Mouse (Mus musculus) midbrain, embryonic 13.5 days (tissue): ENCODE data around the gene Mien1. TPM values are rescaled to one million over a fixed set of nuclear protein-coding genes. Genes with fewer than 3 reads are reported as not detected.

Experiments used
- ATAC-seq: fragments of 200-750 bp; cut with Nextera tagmentation; 2 replicates; pipeline ENCODE4 v1.8.0; 2017; ENCODE audit warnings: mild to moderate bottlenecking, moderate TSS enrichment, moderate library complexity
- H3K27ac ChIP-seq: fragments of 300-500 bp; sonication (generic); 2 replicates; pipeline ENCODE4 v1.5.1; 2015; ENCODE audit warnings: inconsistent platforms, mild to moderate bottlenecking, moderate library complexity
- H3K27me3 ChIP-seq: fragments of 300-500 bp; sonication (generic); 2 replicates; pipeline ENCODE4 v1.6.1; 2015; ENCODE audit warnings: mild to moderate bottlenecking, inconsistent platforms
- H3K36me3 ChIP-seq: fragments of 300-500 bp; sonication (generic); 2 replicates; pipeline ENCODE4 v1.6.1; 2015; ENCODE audit warnings: mild to moderate bottlenecking, inconsistent platforms
- H3K4me1 ChIP-seq: fragments of 300-500 bp; sonication (generic); replicated peaks from 2 replicates; pipeline ENCODE4 v1.6.1; 2015; ENCODE audit warnings: inconsistent platforms
- H3K4me2 ChIP-seq: fragments of 300-500 bp; sonication (generic); replicated peaks from 2 replicates; pipeline ENCODE4 v1.6.1; 2015; ENCODE audit warnings: moderate library complexity, mild to moderate bottlenecking, inconsistent platforms
- H3K4me3 ChIP-seq: fragments of 300-500 bp; sonication (generic); replicated peaks from 2 replicates; pipeline ENCODE4 v1.5.1; 2015; ENCODE audit warnings: mild to moderate bottlenecking, inconsistent platforms
- H3K9ac ChIP-seq: fragments of 300-500 bp; sonication (generic); replicated peaks from 2 replicates; pipeline ENCODE4 v1.6.1; 2015; ENCODE audit warnings: mild to moderate bottlenecking, inconsistent platforms
- H3K9me3 ChIP-seq: fragments of 300-500 bp; sonication (generic); 2 replicates; pipeline ENCODE4 v1.6.1; 2016; ENCODE audit warnings: mild to moderate bottlenecking, inconsistent platforms
- WGBS: fragments of 180-500 bp; shearing (Covaris S2); methylation state at CpG from one replicate; pipeline ENCODE4 v1.1.7; 2015; 5-methylcytosine and 5-hydroxymethylcytosine counted together
- polyA plus RNA-seq: library from polyadenylated mRNA; unstranded; fragments of >200 nt; fragmentation: Nextera tagmentation; extraction: Ambion mirVana; gene quantifications from 2 replicates; pipeline ENCODE4 v1.2.1, GENCODE M21; 2015

The Mien1 gene
- polyA plus RNA-seq, 1 experiment from 2014 or later = 239 TPM

GRCm38 (mm10) chr11:98445238-98445637 lies 6.4 kb upstream of the Mien1 start:
- no peak overlapping the region for H3K4me2 ChIP-seq
- no peak for ATAC-seq
- H3K9ac ChIP-seq = no peak overlapping the region
- H3K9me3 ChIP-seq = no peaks in the 10 kb centered on the region
- no peak overlapping the region for H3K27ac ChIP-seq
- WGBS = 50% methylated on average over 1 of the region's 1 CpGs
- no peak overlapping the region for H3K4me3 ChIP-seq
- peaks cover 6% of the 10 kb centered on the region for H3K4me1 ChIP-seq
- H3K36me3 ChIP-seq = no peaks in the 10 kb centered on the region
- H3K27me3 ChIP-seq = peaks cover 43% of the 10 kb centered on the region

- no peak overlapping the region for H3K9ac ChIP-seq
- no peaks in the 10 kb centered on the region for H3K36me3 ChIP-seq
- no peak overlapping the region for H3K27ac ChIP-seq
- WGBS = 100% methylated on average over 1 of the region's 1 CpGs
- H3K27me3 ChIP-seq = peaks cover 35% of the 10 kb centered on the region
- H3K4me3 ChIP-seq = no peak overlapping the region
- ATAC-seq = no peak
- H3K4me2 ChIP-seq = no peak overlapping the region
- H3K9me3 ChIP-seq = no peaks in the 10 kb centered on the region
- H3K4me1 ChIP-seq = peaks cover 6% of the 10 kb centered on the region
These were observed 4.9 kb upstream of the Mien1 start for GRCm38 (mm10) chr11:98443688-98444087.

GRCm38 (mm10) chr11:98437441-98437840 lies 1.4 kb downstream of the Mien1 start:
- Histone ChIP-seq H3K4me3 (no peak overlapping the region), H3K27me3 (no peaks in the 10 kb centered on the region), H3K4me1 (peaks cover 9% of the 10 kb centered on the region), H3K36me3 (peaks cover 27% of the 10 kb centered on the region), H3K9me3 (no peaks in the 10 kb centered on the region), H3K9ac (no peak overlapping the region), H3K4me2 (0 out of 2 replicates have a peak overlapping the region, but pooled peaks have one; percentile 73), H3K27ac (no peak overlapping the region)
- 89% methylated on average over 6 of the region's 6 CpGs for WGBS
- no peak for ATAC-seq

DNA sequence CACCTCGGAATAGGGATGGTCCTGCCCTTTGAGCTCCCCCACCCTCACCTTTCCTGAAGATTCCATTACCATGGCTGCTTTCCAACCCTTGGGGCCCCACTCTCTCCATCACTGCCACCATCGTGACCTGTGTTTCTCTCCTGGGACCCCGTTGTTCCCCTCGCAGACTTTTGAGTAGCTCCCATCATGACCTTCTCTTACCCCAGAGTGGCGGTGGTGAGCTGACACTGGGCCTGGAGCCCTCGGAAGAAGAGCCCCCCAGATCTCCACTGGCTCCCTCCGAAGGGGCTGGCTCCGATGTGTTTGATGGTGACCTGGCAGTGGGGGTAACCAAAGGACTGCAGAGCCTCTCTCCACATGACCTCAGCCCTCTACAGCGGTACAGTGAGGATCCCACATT lies 3.1 kb downstream of the Mien1 start:
- H3K9me3 ChIP-seq = no peaks in the 10 kb centered on the region
- WGBS = 92% methylated on average over 9 of the region's 9 CpGs
- no peaks in the 10 kb centered on the region for H3K27me3 ChIP-seq
- no peak overlapping the region for H3K4me2 ChIP-seq
- no peak overlapping the region for H3K27ac ChIP-seq
- ATAC-seq = no peak
- H3K9ac ChIP-seq = no peak overlapping the region
- no peak overlapping the region for H3K4me3 ChIP-seq
- H3K4me1 ChIP-seq = peaks cover 9% of the 10 kb centered on the region
- peaks cover 27% of the 10 kb centered on the region for H3K36me3 ChIP-seq

DNA sequence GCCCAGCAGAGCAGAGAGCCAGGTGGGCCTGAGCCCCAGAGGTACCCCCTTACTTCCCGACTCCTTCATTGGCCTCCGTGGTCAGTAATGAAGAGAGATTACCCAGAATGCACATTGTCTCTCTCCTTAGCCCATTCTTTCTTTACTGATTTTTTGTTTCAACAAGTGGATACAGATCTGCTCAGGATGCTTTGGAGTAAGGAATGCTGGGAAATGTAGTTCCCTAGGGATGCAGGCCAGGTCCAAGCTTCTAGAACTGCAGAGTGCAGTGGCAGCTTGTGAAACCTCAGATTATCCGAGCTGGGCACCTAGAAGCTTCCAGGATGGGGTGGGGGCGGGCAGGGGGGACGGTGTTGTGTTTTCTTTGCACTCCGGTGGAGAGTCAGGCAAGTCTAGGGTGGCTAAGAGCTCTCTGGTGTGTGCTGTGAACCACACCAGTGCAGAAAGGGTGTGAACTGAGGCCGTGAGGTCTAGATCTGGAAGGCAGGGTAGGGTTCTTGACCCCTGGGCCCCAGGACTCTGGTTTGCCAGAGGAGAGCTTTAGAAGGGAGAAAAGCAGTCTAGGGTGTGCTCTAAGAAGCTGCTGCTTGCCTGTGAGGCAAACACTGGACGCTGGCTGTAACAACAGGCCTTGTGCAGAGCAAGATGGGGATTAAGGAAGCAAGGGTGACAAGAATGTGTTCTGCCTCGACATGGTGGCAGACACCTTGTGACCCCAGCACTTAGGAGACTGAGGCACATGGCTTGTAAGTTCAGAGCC lies 6.9 kb downstream of the Mien1 start:
- 76% methylated on average over 9 of the region's 9 CpGs for WGBS
- no peak overlapping the region for H3K4me3 ChIP-seq
- no peak for ATAC-seq
- peaks cover 26% of the 10 kb centered on the region for H3K36me3 ChIP-seq
- no peaks in the 10 kb centered on the region for H3K27me3 ChIP-seq
- no peak overlapping the region for H3K4me2 ChIP-seq
- H3K9ac ChIP-seq = no peak overlapping the region
- no peaks in the 10 kb centered on the region for H3K4me1 ChIP-seq
- no peak overlapping the region for H3K27ac ChIP-seq
- no peaks in the 10 kb centered on the region for H3K9me3 ChIP-seq

GRCm38 (mm10) chr11:98428436-98428835 lies 10.4 kb downstream of the Mien1 start:
- H3K27ac ChIP-seq = no peak overlapping the region

DNA sequence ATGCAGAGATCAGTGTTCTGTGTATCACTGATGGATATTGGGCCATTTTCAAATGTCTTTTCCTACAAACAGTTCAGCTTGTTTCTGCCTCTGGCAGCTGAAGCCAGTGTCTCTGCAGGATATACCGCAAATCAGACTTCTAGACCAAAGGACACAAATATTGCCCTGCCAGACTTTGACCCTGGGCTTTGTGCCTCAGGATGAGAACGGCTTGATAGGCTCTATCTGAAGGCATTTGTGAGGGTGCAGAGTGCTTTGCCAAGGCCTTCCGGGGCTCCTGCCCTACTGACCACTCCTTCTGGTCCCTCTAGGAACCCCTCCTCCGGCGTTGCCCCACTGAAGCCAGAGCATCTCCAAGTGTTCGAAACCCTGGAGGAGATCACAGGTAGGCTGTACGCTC lies 12.2 kb downstream of the Mien1 start:
- no peak overlapping the region for H3K27ac ChIP-seq
- H3K27me3 ChIP-seq = no peaks in the 10 kb centered on the region
- no peaks in the 10 kb centered on the region for H3K4me1 ChIP-seq
- H3K4me3 ChIP-seq = no peak overlapping the region
- ATAC-seq = no peak
- no peak overlapping the region for H3K9ac ChIP-seq
- H3K36me3 ChIP-seq = peaks cover 9% of the 10 kb centered on the region; the same call in 1 of the 2 replicates
- WGBS = 94% methylated on average over 7 of the region's 7 CpGs
- H3K9me3 ChIP-seq = no peaks in the 10 kb centered on the region
- H3K4me2 ChIP-seq = no peak overlapping the region

More at GRCm38 (mm10) chr11:98428436-98428835, 10.4 kb downstream of the Mien1 start:
- WGBS = 88% methylated on average over 5 of the region's 5 CpGs
- no peak overlapping the region for H3K4me3 ChIP-seq
- 0 out of 2 replicates have a peak, but pooled peaks cover 8% of the 10 kb centered on the region for H3K36me3 ChIP-seq
- ATAC-seq = no peak
- H3K4me1 ChIP-seq = no peaks in the 10 kb centered on the region
- H3K4me2 ChIP-seq = no peak overlapping the region
- H3K9me3 ChIP-seq = no peaks in the 10 kb centered on the region
- no peaks in the 10 kb centered on the region for H3K27me3 ChIP-seq
- H3K9ac ChIP-seq = no peak overlapping the region

GRCm38 (mm10) chr11:98418939-98419547 lies 19.7 kb downstream of the Mien1 start:
- ATAC-seq = no peak
- H3K36me3 ChIP-seq = peaks cover 4% of the 10 kb centered on the region; the same call in 1 of the 2 replicates
- H3K9me3 ChIP-seq = no peaks in the 10 kb centered on the region
- no peak overlapping the region for H3K9ac ChIP-seq
- H3K4me1 ChIP-seq = peaks cover 4% of the 10 kb centered on the region
- H3K4me2 ChIP-seq = no peak overlapping the region
- WGBS = 85% methylated on average over 10 of the region's 10 CpGs
- H3K4me3 ChIP-seq = no peak overlapping the region
- no peak overlapping the region for H3K27ac ChIP-seq
- peaks cover 9% of the 10 kb centered on the region for H3K27me3 ChIP-seq

- WGBS = 76% methylated on average over 5 of the region's 6 CpGs
- H3K36me3 ChIP-seq = peaks cover 4% of the 10 kb centered on the region; the same call in 1 of the 2 replicates
- no peak overlapping the region for H3K9ac ChIP-seq
- peaks cover 16% of the 10 kb centered on the region for H3K27me3 ChIP-seq
- H3K4me2 ChIP-seq = no peak overlapping the region
- no peak overlapping the region for H3K4me3 ChIP-seq
- H3K27ac ChIP-seq = no peak overlapping the region
- H3K9me3 ChIP-seq = no peaks in the 10 kb centered on the region
- peaks cover 11% of the 10 kb centered on the region for H3K4me1 ChIP-seq
- ATAC-seq = no peak
These were observed 20.5 kb downstream of the Mien1 start for GRCm38 (mm10) chr11:98418273-98418672.

- Histone ChIP-seq H3K9ac (no peak overlapping the region), H3K4me3 (no peak overlapping the region), H3K36me3 (no peaks in the 10 kb centered on the region), H3K4me1 (peaks cover 23% of the 10 kb centered on the region), H3K27me3 (peaks cover 27% of the 10 kb centered on the region), H3K27ac (no peak overlapping the region), H3K9me3 (no peaks in the 10 kb centered on the region), H3K4me2 (no peak overlapping the region)
- ATAC-seq = no peak
- WGBS = 81% methylated on average over 1 of the region's 1 CpGs
These were observed 21.7 kb downstream of the Mien1 start for GRCm38 (mm10) chr11:98417074-98417473.

DNA sequence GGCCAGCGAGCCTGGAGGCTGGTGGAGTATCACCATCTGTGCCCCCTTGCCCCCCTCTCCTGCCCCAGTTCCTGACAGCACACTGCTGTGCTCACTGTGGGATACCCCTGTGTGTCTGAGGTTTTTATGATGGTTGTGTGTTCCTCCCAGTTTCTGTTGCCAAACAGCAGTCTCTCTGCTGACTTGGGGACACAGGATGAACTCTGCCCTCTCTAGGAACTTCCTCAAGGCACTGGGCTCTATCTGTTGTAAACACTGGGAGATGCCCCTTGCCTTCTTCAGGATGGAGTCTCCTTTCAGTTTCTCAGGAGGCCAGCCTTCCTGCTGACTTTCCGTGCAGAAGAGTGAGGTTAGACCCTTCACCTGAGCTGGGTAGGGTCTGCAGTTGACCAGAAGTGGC lies 24.6 kb downstream of the Mien1 start:
- no peak for ATAC-seq
- Histone ChIP-seq H3K9ac (no peak overlapping the region; the same call in 1 of the 2 replicates), H3K27ac (no peak overlapping the region), H3K4me2 (peak overlapping the region; percentile 98), H3K4me1 (peaks cover 32% of the 10 kb centered on the region), H3K4me3 (no peak overlapping the region), H3K9me3 (no peaks in the 10 kb centered on the region), H3K27me3 (peaks cover 48% of the 10 kb centered on the region), H3K36me3 (no peaks in the 10 kb centered on the region)
- WGBS = 22% methylated on average over 2 of the region's 2 CpGs

DNA sequence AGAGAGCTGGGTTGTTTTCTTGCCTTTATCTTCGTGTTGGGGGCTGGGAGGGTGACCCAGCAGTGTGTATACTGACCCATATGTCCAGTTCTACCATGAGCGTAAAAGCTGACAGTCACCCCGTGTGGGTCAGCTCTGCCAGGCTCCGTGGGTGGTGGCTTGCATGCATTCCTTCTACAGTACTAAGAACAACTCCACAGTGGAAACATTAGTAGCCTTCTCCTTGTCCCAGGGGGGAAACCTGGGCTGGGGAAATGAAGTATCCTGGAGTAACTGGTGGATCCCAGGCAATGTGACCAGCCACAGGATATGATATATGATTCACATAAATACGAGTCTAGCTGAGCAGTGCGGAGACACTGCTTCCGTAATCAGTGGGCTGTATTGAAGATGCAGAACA lies 25.1 kb downstream of the Mien1 start:
- 35% methylated on average over 7 of the region's 7 CpGs for WGBS

More for the DNA sequence above, 25.1 kb downstream of the Mien1 start:
- no peaks in the 10 kb centered on the region for H3K36me3 ChIP-seq
- peaks cover 37% of the 10 kb centered on the region for H3K4me1 ChIP-seq
- H3K9me3 ChIP-seq = no peaks in the 10 kb centered on the region
- H3K9ac ChIP-seq = no peak overlapping the region; the same call in 1 of the 2 replicates
- H3K27ac ChIP-seq = no peak overlapping the region
- peak overlapping the region; percentile 66 for H3K4me3 ChIP-seq
- H3K27me3 ChIP-seq = peaks cover 48% of the 10 kb centered on the region
- H3K4me2 ChIP-seq = peak overlapping the region; percentile 98
- no peak for ATAC-seq
